Mouse (Mus musculus): ENCODE results near the gene Gna13. TPM values are rescaled to one million over a fixed set of nuclear protein-coding genes. Genes with fewer than 3 reads are reported as not detected.

Gene Gna13
- total and polyA plus RNA-seq, 3 experiments = 51.0 to 102 (median 56.6) TPM

GRCm38 (mm10) chr11:109394758-109395157, 32.1 kb downstream of the Gna13 start:
- peaks cover 0 to 10% of the 10 kb centered on the region in 2 experiments; a peak in 2 of 4 replicates for H3K36me3 ChIP-seq (ENCODE audit: control insufficient read depth in 1 of 2, insufficient read depth in 2 of 2, low read length in 2 of 2)
- no peak for DNase-seq (ENCODE audit: low read depth, low spot score)
- no peaks in the 10 kb centered on the region for H3K4me1 ChIP-seq (ENCODE audit: control insufficient read depth in 1 of 2, insufficient read depth in 2 of 2, low read length in 2 of 2)
- H3K9me3 ChIP-seq (replicated peaks; ENCODE audit: insufficient read depth, low read length) = no peaks in the 10 kb centered on the region
- no peaks in the 10 kb centered on the region; the same call in 1 of the 2 replicates for H3K79me2 ChIP-seq (ENCODE audit: control insufficient read depth, insufficient read depth, low read length, poor library complexity)
- TF ChIP-seq ZKSCAN1 (IDR thresholded peaks at IDR 0.05; ENCODE audit: low read depth, low read length) (no peak), TAL1 (IDR thresholded peaks at IDR 0.05; ENCODE audit: low read length) (no peak)
- no peaks in the 10 kb centered on the region for H3K27me3 ChIP-seq (ENCODE audit: control insufficient read depth in 1 of 2, insufficient read depth in 2 of 2, low read length in 2 of 2)
- H3K4me3 ChIP-seq (ENCODE audit: control insufficient read depth in 1 of 2, insufficient read depth in 1 of 2, low read depth in 2 of 2, low read length in 2 of 2) = no peak overlapping the region
- H3K27ac ChIP-seq (ENCODE audit: control insufficient read depth, low read depth, low read length) = no peak overlapping the region
- H3K9ac ChIP-seq (ENCODE audit: control insufficient read depth, low read depth, low read length, poor library complexity, severe bottlenecking) = no peak overlapping the region

GRCm38 (mm10) chr11:109395291-109395690, 32.7 kb downstream of the Gna13 start:
- TF ChIP-seq BHLHE40 (IDR thresholded peaks at IDR 0.05; ENCODE audit: borderline replicate concordance, low read depth, low read length) = no peak
- TF ChIP-seq TAL1 (IDR thresholded peaks at IDR 0.05; ENCODE audit: low read length) = no peak
- no peak for TF ChIP-seq RCOR1 (IDR thresholded peaks at IDR 0.05; ENCODE audit: low read depth, low read length)
- no peak for TF ChIP-seq EP300 (IDR thresholded peaks at IDR 0.05; ENCODE audit: low read depth in 1 of 2, low read length in 2 of 2)
- no peak for TF ChIP-seq NELFE (IDR thresholded peaks at IDR 0.05; ENCODE audit: low read depth, low read length)
- TF ChIP-seq SIN3A (IDR thresholded peaks at IDR 0.05; ENCODE audit: low read length) = no peak
- no peak for TF ChIP-seq ZKSCAN1 (IDR thresholded peaks at IDR 0.05; ENCODE audit: low read depth, low read length)
- no peak for TF ChIP-seq USF1 (IDR thresholded peaks at IDR 0.05; ENCODE audit: low read depth, low read length)
- no peak for TF ChIP-seq SMC3 (IDR thresholded peaks at IDR 0.05; ENCODE audit: low read depth, low read length)
- no peak for TF ChIP-seq MYC (IDR thresholded peaks at IDR 0.05; ENCODE audit: low read depth, low read length)
- no peak for TF ChIP-seq MAX (IDR thresholded peaks at IDR 0.05; ENCODE audit: low read length)
- no peak for TF ChIP-seq MEF2A (IDR thresholded peaks at IDR 0.05; ENCODE audit: extremely low read depth, insufficient replicate concordance, low read depth, low read length, poor library complexity, severe bottlenecking)
- TF ChIP-seq RAD21 (IDR thresholded peaks at IDR 0.05; ENCODE audit: low read depth, low read length) = no peak
- no peak for TF ChIP-seq CHD2 (IDR thresholded peaks at IDR 0.05; ENCODE audit: low read length)
- no peak for TF ChIP-seq GABPA (IDR thresholded peaks at IDR 0.05; ENCODE audit: low read depth, low read length)
- no peak for TF ChIP-seq CHD1 (IDR thresholded peaks at IDR 0.05; ENCODE audit: low read depth, low read length)
- no peak for TF ChIP-seq E2F4 (IDR thresholded peaks at IDR 0.05; ENCODE audit: borderline replicate concordance, low read depth, low read length)
- TF ChIP-seq MAZ (IDR thresholded peaks at IDR 0.05; ENCODE audit: low read depth, low read length) = no peak
- TF ChIP-seq POLR2AphosphoS5 (IDR thresholded peaks at IDR 0.05; ENCODE audit: borderline replicate concordance, low read depth, low read length) = no peak
- H3K27ac ChIP-seq (ENCODE audit: control insufficient read depth, low read depth, low read length) = no peak overlapping the region
- DNase-seq (ENCODE audit: low read depth, low spot score) = no peak
- H3K36me3 ChIP-seq (ENCODE audit: control insufficient read depth in 1 of 2, insufficient read depth in 2 of 2, low read length in 2 of 2) = peaks cover 0 to 10% of the 10 kb centered on the region in 2 experiments; a peak in 2 of 4 replicates
- H3K27me3 ChIP-seq (ENCODE audit: control insufficient read depth in 1 of 2, insufficient read depth in 2 of 2, low read length in 2 of 2) = no peaks in the 10 kb centered on the region
- no peak overlapping the region for H3K4me3 ChIP-seq (ENCODE audit: control insufficient read depth in 1 of 2, insufficient read depth in 1 of 2, low read depth in 2 of 2, low read length in 2 of 2)
- H3K9ac ChIP-seq (ENCODE audit: control insufficient read depth, low read depth, low read length, poor library complexity, severe bottlenecking) = no peak overlapping the region
- H3K4me1 ChIP-seq (ENCODE audit: control insufficient read depth in 1 of 2, insufficient read depth in 2 of 2, low read length in 2 of 2) = no peaks in the 10 kb centered on the region
- no peaks in the 10 kb centered on the region; the same call in 1 of the 2 replicates for H3K79me2 ChIP-seq (ENCODE audit: control insufficient read depth, insufficient read depth, low read length, poor library complexity)
- no peaks in the 10 kb centered on the region for H3K9me3 ChIP-seq (replicated peaks; ENCODE audit: insufficient read depth, low read length)

Data from MEL (cell line).